Mouse (Mus musculus) brain, embryonic 14.5 days (tissue): ENCODE measurements around the gene Polr1d. TPM values are rescaled to one million over a fixed set of nuclear protein-coding genes. Genes with fewer than 3 reads are reported as not detected.

ENCODE experiments used
- DNase-seq: peaks from one replicate; pipeline ENCODE4 v3.0.0-alpha.2; 2011; ENCODE audit warnings: low read depth
- CTCF ChIP-seq: fragments of 200-500 bp; IDR thresholded peaks from 2 replicates; pipeline ENCODE4 v1.5.1; 2012; ENCODE audit warnings: inconsistent platforms, mild to moderate bottlenecking, moderate library complexity, borderline replicate concordance; ENCODE audit not compliant: insufficient read depth, insufficient read length; ENCODE audit errors: extremely low read depth
- POLR2A ChIP-seq: fragments of 200-500 bp; IDR thresholded peaks from 2 replicates; pipeline ENCODE4 v1.6.1; 2012; ENCODE audit warnings: mild to moderate bottlenecking, inconsistent platforms, borderline replicate concordance; ENCODE audit not compliant: poor library complexity, insufficient read depth, insufficient read length, severe bottlenecking; ENCODE audit errors: extremely low read depth
- polyA plus RNA-seq: library from polyadenylated mRNA; depleted of rRNA; stranded (reverse); fragments of >200 nt; gene quantifications from 2 replicates; pipeline ENCODE4 v1.2.3, GENCODE M21; 2012

The Polr1d gene
- polyA plus RNA-seq, 1 experiment = 82.3 TPM

DNA sequence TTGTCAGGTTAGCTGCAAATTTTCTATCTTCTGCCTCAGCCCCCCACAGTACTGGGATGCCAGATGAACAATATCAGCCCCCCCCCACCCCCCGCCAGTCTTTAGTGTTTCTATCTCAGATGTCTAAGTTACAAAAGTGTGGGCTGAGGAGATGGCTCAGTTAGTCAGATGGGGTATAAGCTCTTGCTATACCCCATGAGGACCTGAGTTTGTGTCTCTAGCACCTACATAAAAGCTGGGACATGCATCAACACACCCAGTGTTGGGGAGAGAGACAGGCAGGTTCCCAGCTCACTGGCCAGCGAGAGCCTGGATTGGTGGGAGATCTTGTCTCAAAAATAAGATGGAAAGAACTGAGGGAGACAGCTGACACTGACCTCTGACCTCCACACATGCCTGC, 52.6 kb downstream of the Polr1d start:
- TF ChIP-seq CTCF = no peak
- TF ChIP-seq POLR2A = no peak

DNA sequence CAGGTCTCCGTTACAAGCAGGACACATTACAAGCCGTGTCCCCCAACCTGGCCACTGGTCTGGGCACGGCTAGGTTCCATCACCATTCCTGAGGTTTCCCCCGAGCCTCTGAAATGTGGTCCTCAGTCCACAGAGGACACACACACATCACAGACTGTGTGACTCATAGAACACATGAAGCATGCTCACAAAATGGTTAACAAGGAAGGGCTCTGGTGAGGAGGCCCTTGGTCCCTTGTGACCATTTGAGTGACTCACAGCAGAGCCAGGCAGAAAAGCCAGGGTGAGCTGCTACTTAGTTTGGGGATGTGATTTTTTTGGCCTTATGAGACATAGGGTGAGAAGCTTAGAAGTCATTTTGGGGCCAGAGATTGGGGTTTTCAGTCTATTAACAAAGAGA, 55.1 kb downstream of the Polr1d start:
- TF ChIP-seq POLR2A (no peak), CTCF (no peak)
- no peak for DNase-seq

More for the DNA sequence above, 52.6 kb downstream of the Polr1d start:
- no peak for DNase-seq

DNA sequence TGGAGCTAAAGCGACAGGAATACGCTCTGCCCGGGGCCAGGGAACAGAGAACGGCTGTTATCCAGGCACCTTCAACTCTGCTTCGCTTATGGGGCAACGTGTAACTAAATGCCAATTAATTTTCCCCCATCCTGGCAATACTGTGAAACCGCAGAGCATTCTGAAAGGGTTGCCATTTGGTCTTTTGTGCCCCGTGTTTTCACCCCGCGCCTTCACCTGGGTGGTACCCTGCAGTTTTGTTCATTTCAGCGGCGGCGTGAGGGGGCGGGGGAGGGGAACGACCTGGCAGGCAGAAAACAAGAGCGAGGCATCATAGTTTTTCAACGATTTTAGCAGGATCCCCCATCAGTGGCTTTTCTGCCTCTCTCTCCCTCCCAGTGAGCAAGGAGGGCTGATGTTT, 56.8 kb downstream of the Polr1d start:
- DNase-seq = peak; percentile 67
- no peak for TF ChIP-seq CTCF
- no peak for TF ChIP-seq POLR2A

DNA sequence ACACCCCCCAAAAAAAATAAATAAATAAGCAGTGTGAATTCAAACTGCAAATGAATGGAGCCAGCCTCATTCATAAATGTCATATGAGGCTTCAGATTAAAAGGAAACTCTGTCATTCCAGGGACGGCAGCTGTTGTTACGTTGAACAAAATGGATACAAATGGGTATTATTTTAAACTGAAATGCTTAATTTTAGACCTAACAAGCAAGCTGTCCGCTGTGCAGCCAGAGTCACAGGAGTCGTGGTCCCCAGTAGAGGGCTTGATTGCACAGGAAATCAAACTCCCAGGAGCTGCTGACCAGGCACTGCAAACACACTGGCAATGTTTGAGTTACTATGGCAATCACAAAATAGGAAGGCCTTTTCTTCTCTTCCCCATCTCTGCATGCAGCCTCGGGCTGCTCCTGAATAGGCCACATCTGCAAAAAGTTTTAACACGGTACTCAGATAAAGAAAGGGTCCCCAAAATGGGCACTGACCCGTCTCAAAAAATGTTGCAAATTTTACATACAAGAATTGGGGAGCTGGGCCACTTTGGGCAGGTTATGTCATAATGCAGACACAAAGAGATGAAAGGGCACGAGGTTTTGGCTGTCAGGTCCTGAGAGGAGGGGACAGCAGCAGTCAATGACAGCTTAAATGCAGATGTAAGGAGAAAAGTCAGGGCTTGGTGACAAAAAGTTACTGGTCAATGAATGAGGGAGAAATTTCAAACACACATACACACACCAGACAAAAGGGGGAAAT, 57.7 kb downstream of the Polr1d start:
- peak; percentile 70 for DNase-seq
- no peak for TF ChIP-seq POLR2A
- 0 out of 2 replicates have a peak, but pooled peaks have one; percentile 4 for TF ChIP-seq CTCF

DNA sequence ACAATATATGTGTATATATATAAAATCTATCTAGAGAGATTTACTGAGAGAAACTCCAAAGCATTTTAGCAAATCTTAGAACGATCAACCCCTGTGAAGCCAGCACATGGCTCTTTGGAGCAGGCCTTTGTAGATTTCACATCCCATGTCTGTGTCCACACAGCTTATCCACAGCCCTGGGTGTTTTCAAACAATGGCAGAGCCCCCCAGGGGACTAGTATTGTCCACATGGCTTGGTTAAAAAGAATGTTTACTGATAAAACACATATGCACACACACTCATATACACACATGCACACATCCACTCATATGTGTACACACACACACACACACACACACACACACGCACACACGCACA, 58.2 kb downstream of the Polr1d start:
- TF ChIP-seq POLR2A (no peak), CTCF (no peak)
- DNase-seq = no peak

DNA sequence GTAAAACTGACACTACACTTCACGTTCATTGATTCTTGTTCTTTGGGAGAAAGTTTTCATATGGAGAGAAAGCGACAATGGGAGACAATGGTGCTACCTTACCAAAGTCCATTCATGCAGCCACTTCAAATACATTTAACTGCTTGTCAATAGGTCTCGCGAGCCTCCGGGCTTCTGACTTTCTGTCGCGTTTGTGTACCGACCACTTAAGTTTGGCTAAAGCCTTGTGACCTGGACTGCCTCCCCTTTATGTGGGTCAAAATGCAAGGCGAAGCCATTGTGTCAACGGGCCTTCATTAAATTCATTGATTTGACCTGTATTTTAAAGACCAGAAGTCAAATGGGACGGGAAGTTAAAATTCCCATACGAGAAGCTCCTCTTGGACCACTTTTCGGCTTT, 59.1 kb downstream of the Polr1d start:
- no peak for DNase-seq
- TF ChIP-seq POLR2A = no peak
- no peak for TF ChIP-seq CTCF

DNA sequence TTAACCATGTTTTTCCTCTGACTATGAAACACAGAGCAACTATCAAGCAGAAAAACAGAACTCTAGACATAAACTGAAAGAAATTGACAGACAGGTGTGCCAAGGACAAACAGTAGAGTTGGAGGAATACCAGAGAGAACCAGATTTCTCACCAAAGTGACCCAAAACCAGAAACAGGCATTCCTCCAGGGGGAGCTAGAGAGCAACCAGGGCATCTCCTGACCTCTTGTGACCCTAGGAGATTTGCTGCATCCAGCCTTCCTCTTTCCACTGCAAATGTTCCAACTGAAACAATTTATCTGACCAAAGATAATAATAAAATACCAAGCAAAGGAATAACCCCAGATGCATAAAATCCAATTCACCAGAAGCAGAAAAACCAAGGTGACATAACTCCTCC, 70.5 kb downstream of the Polr1d start:
- TF ChIP-seq POLR2A (no peak), CTCF (peak; percentile 7; the same call in 1 of the 2 replicates)
- no peak for DNase-seq

DNA sequence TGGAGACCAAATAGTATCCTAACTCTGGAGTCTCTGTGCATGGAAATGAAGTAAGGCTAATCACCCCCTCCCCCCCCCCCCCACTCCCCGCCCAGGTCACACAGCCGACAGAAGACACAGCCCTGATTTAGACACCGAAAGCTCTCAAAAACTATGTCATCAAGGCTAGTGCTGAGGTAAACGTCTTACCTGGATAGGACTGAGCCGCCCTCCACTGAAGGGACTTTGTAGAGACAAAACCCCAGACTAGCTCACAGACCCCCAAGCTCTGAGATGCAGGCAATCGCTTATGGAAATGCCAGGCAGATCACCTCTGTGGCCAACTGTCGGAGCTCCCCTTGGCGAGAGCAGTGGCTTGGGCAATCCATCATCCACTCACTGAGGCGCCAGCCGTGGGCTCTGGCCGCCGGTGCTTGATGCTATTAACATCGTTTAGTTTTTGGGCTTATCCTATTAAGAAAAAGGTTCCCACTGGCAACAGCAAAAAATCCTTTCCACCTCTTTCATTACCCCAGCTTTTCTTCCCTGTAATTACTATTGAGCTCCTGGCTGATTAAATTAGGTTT, 78.0 kb downstream of the Polr1d start:
- DNase-seq = no peak
- TF ChIP-seq CTCF = no peak
- TF ChIP-seq POLR2A = no peak

DNA sequence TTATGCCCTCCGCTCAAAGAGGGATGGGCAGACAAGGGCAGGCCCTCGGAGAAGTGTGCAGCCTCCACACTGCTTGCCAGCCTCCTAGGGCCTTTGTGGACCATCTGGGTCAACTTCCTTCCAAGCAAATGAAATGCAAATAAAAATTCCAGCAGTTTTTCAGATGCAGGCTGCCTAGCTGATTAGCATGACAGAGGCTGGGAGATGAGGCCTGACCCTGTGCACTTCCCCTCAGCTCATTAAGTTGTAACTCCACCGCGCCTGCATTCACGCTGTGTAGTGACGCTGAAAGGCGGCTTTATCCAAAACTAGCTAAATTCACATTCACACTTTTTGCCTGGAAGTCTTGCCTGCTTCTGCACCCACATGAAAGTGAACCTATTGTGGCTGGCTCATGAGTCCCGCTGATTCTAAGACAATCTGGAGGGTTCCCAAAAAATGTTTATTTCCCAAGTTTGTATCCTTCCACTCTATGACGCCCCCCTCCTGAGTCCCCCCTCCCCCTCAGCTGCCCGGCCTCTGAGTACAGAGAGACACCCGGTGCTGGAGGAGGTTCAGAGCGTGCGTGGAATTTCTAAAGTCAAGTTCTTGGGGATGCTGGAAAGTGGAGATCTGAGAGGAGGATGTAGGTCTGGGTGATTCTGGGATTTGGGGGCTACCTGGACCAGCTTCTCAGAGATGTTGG, 78.7 kb downstream of the Polr1d start:
- TF ChIP-seq POLR2A = no peak
- TF ChIP-seq CTCF = no peak
- peak; percentile 94 for DNase-seq

DNA sequence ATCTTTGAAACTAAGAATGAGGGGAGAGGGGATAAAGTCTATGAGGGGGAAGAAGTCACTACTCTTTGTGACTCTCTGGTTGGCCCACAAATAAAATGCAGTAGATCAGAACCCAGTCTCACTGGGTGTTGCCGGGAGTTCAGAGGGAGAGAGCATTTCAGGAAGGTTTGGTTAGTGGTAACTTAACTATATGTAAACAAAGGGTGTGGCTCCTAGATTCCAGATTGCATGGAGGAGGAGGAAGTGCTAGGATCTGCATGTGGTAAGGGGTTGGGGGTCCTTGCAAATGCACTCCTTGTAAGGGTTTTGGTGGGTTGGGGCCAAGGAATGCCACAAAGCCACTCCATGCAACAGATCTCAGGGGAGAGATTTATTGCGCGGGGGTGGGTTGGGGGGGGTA, 79.5 kb downstream of the Polr1d start:
- no peak for DNase-seq
- TF ChIP-seq CTCF = no peak
- TF ChIP-seq POLR2A = no peak

DNA sequence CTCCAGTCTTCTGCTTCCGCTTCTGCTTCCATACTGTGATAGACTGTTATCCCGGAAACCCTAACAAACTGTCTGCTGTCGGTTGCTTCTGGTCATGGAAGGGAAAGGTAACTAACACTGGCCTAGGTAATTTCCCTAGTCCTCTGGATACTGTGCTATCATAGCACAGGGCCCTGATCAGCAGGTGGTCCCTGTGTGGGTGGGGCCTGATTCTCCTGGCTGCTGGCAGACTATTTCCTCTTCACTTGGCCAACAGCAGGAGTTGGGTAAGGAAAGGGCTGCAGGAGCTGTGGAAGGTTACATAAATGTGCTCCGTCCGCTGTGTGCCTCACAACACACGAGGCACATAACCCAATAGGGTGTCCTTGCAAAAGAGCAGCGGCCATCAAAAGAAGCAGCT, 80.6 kb downstream of the Polr1d start:
- DNase-seq = no peak
- TF ChIP-seq CTCF (no peak), POLR2A (no peak)
